Mouse (Mus musculus) MEL (cell line): ENCODE results near the gene Pdcd4. TPM values are rescaled to one million over a fixed set of nuclear protein-coding genes. Genes with fewer than 3 reads are reported as not detected.
A peak's percentile ranks its signal among the peaks of the same experiment; 100 is the strongest.

Experiments used
- DNase-seq: peaks from one replicate; pipeline ENCODE4 v3.0.0; 2011; ENCODE audit warnings: low read depth, low spot score
- H3K27ac ChIP-seq: 2 replicates; pipeline ENCODE4 v1.5.1; 2012; ENCODE audit warnings: low read depth, mild to moderate bottlenecking, control low read depth, low read length, moderate library complexity; ENCODE audit not compliant: control insufficient read depth
- H3K27me3 ChIP-seq, 2 experiments: fragments of 150-350 bp in 1 of 2; sonication (generic) in 1 of 2; 2 replicates each; pipeline ENCODE4 v1.6.1; 2012; ENCODE audit warnings: low read length in 2 of 2, mild to moderate bottlenecking in 2 of 2, improper control_type of control experiment in 1 of 2, moderate library complexity in 1 of 2; ENCODE audit not compliant: insufficient read depth in 2 of 2, control insufficient read depth in 1 of 2
- H3K36me3 ChIP-seq, 2 experiments: 2 replicates each; pipeline ENCODE4 v1.6.1; 2012 to 2014; ENCODE audit warnings: low read length in 2 of 2, improper control_type of control experiment in 1 of 2, inconsistent platforms in 1 of 2, mild to moderate bottlenecking in 1 of 2; ENCODE audit not compliant: insufficient read depth in 2 of 2, control insufficient read depth in 1 of 2
- H3K4me1 ChIP-seq, 2 experiments: fragments of 150-350 bp in 1 of 2; sonication (generic) in 1 of 2; 2 replicates each; pipeline ENCODE4 v1.6.1; 2012; ENCODE audit warnings: low read length in 2 of 2, improper control_type of control experiment in 1 of 2, mild to moderate bottlenecking in 1 of 2; ENCODE audit not compliant: insufficient read depth in 2 of 2, control insufficient read depth in 1 of 2
- H3K4me3 ChIP-seq, 2 experiments: fragments of 150-350 bp in 1 of 2; sonication (generic) in 1 of 2; 2 replicates each; pipeline ENCODE4 v1.5.1; 2012; ENCODE audit warnings: low read depth in 2 of 2, low read length in 2 of 2, mild to moderate bottlenecking in 2 of 2, moderate library complexity in 2 of 2, control low read depth in 1 of 2, improper control_type of control experiment in 1 of 2; ENCODE audit not compliant: control insufficient read depth in 1 of 2, insufficient read depth in 1 of 2
- H3K79me2 ChIP-seq: 2 replicates; pipeline ENCODE4 v1.6.1; 2012; ENCODE audit warnings: mild to moderate bottlenecking, low read length, moderate library complexity; ENCODE audit not compliant: control insufficient read depth, poor library complexity, insufficient read depth
- H3K9ac ChIP-seq: 2 replicates; pipeline ENCODE4 v1.6.1; 2012; ENCODE audit warnings: low read depth, mild to moderate bottlenecking, control low read depth, low read length, moderate library complexity; ENCODE audit not compliant: control insufficient read depth, poor library complexity, severe bottlenecking
- H3K9me3 ChIP-seq: fragments of 150-350 bp; sonication (generic); replicated peaks from 2 replicates; pipeline ENCODE4 v1.6.1; 2012; ENCODE audit warnings: mild to moderate bottlenecking, low read length, improper control_type of control experiment, moderate library complexity; ENCODE audit not compliant: insufficient read depth
- BHLHE40 ChIP-seq: IDR thresholded peaks from 2 replicates; pipeline ENCODE4 v1.6.1; 2012; ENCODE audit warnings: low read depth, mild to moderate bottlenecking, inconsistent platforms, low read length, improper control_type of control experiment, borderline replicate concordance
- CHD1 ChIP-seq: IDR thresholded peaks from 2 replicates; pipeline ENCODE4 v1.6.1; 2012; ENCODE audit warnings: low read depth, mild to moderate bottlenecking, inconsistent platforms, low read length, improper control_type of control experiment
- CTCF ChIP-seq, 3 experiments: IDR thresholded peaks in 2 of 3; conservative IDR thresholded peaks in 1 of 3; 2 replicates each; pipeline ENCODE4 v1.5.1; 2011 to 2012; ENCODE audit warnings: low read length in 3 of 3, low read depth in 2 of 3, mild to moderate bottlenecking in 2 of 3, improper control_type of control experiment in 1 of 3, inconsistent platforms in 1 of 3, mixed read lengths in 1 of 3, moderate library complexity in 1 of 3; ENCODE audit not compliant: control insufficient read depth in 1 of 3, insufficient read depth in 1 of 3, poor library complexity in 1 of 3, severe bottlenecking in 1 of 3
- ELF1 ChIP-seq: IDR thresholded peaks from 2 replicates; pipeline ENCODE4 v1.6.1; 2014; ENCODE audit warnings: low read depth, mild to moderate bottlenecking, inconsistent platforms, low read length, improper control_type of control experiment, moderate library complexity
- EP300 ChIP-seq, 2 experiments: IDR thresholded peaks; 2 replicates each; pipeline ENCODE4 v1.6.1; 2011; ENCODE audit warnings: improper control_type of control experiment in 2 of 2, low read length in 2 of 2, low read depth in 1 of 2, mild to moderate bottlenecking in 1 of 2
- ETS1 ChIP-seq: IDR thresholded peaks from 2 replicates; pipeline ENCODE4 v1.6.1; 2012; ENCODE audit warnings: low read depth, mild to moderate bottlenecking, inconsistent platforms, low read length, improper control_type of control experiment, moderate library complexity
- GATA1 ChIP-seq: IDR thresholded peaks from 2 replicates; pipeline ENCODE4 v1.6.1; 2011; ENCODE audit warnings: low read depth, low read length, improper control_type of control experiment
- JUND ChIP-seq: IDR thresholded peaks from 2 replicates; pipeline ENCODE4 v1.6.1; 2011; ENCODE audit warnings: low read depth, mild to moderate bottlenecking, improper control_type of control experiment, low read length
- MEF2A ChIP-seq: IDR thresholded peaks from 2 replicates; pipeline ENCODE4 v1.6.1; 2014; ENCODE audit warnings: low read depth, mild to moderate bottlenecking, inconsistent platforms, low read length, improper control_type of control experiment; ENCODE audit not compliant: poor library complexity, insufficient replicate concordance, severe bottlenecking; ENCODE audit errors: extremely low read depth
- MYC ChIP-seq: IDR thresholded peaks from 2 replicates; pipeline ENCODE4 v1.6.1; 2011; ENCODE audit warnings: low read depth, mild to moderate bottlenecking, low read length, improper control_type of control experiment, moderate library complexity
- NRF1 ChIP-seq: IDR thresholded peaks from 2 replicates; pipeline ENCODE4 v1.6.1; 2014; ENCODE audit warnings: low read depth, mild to moderate bottlenecking, inconsistent platforms, low read length, improper control_type of control experiment, moderate library complexity; ENCODE audit not compliant: poor library complexity, insufficient read depth, severe bottlenecking
- RAD21 ChIP-seq: IDR thresholded peaks from 2 replicates; pipeline ENCODE4 v1.6.1; 2011; ENCODE audit warnings: mild to moderate bottlenecking, low read depth, low read length, improper control_type of control experiment
- RCOR1 ChIP-seq: IDR thresholded peaks from 2 replicates; pipeline ENCODE4 v1.6.1; 2012; ENCODE audit warnings: low read depth, mild to moderate bottlenecking, inconsistent platforms, low read length, improper control_type of control experiment
- TAL1 ChIP-seq: IDR thresholded peaks from 2 replicates; pipeline ENCODE4 v1.6.1; 2012; ENCODE audit warnings: mild to moderate bottlenecking, inconsistent platforms, low read length, moderate library complexity, mixed read lengths
- TCF12 ChIP-seq: IDR thresholded peaks from 2 replicates; pipeline ENCODE4 v1.6.1; 2014; ENCODE audit warnings: low read depth, mild to moderate bottlenecking, inconsistent platforms, low read length, improper control_type of control experiment, moderate library complexity
- UBTF ChIP-seq: IDR thresholded peaks from 2 replicates; pipeline ENCODE4 v1.6.1; 2012; ENCODE audit warnings: low read depth, mild to moderate bottlenecking, inconsistent platforms, low read length, improper control_type of control experiment, moderate library complexity, borderline replicate concordance; ENCODE audit not compliant: insufficient read depth
- USF1 ChIP-seq: IDR thresholded peaks from 2 replicates; pipeline ENCODE4 v1.6.1; 2014; ENCODE audit warnings: low read depth, mild to moderate bottlenecking, inconsistent platforms, low read length, improper control_type of control experiment, moderate library complexity
- ZKSCAN1 ChIP-seq: IDR thresholded peaks from 2 replicates; pipeline ENCODE4 v1.6.1; 2012; ENCODE audit warnings: low read depth, mild to moderate bottlenecking, inconsistent platforms, low read length, improper control_type of control experiment, moderate library complexity
- ZMIZ1 ChIP-seq: IDR thresholded peaks from 2 replicates; pipeline ENCODE4 v1.6.1; 2012; ENCODE audit warnings: low read depth, mild to moderate bottlenecking, inconsistent platforms, low read length, improper control_type of control experiment, moderate library complexity
- polyA plus RNA-seq, 2 experiments: library from polyadenylated mRNA; stranded (reverse) in 1 of 2; unstranded in 1 of 2; fragments of >175 nt in 1 of 2; fragments of >200 nt in 1 of 2; gene quantifications; 2 replicates each; pipeline versions ENCODE4 v1.2.1 to v1.2.4; 2012; ENCODE audit warnings: low replicate concordance in 2 of 2, low read depth in 1 of 2; ENCODE audit not compliant: insufficient read length in 2 of 2, insufficient read depth in 1 of 2, missing spikeins in 1 of 2
- total RNA-seq: library from RNA; depleted of rRNA; stranded (reverse); fragments of 300-350 nt; gene quantifications from 2 replicates; pipeline ENCODE4 v1.2.3, GENCODE M21; 2012

Pdcd4 gene
- total and polyA plus RNA-seq, 3 experiments = 30.0 to 37.6 TPM; not detected in 1

- no peak overlapping the region for H3K4me3 ChIP-seq
- TF ChIP-seq ZMIZ1 = no peak
- peak; percentile 65 for TF ChIP-seq ETS1
- no peak for TF ChIP-seq BHLHE40
- TF ChIP-seq TCF12 = peak; percentile 83
- no peak for TF ChIP-seq RCOR1
- TF ChIP-seq GATA1 = 0 out of 2 replicates have a peak, but pooled peaks have one; percentile 31
- TF ChIP-seq TAL1 = peak; percentile 49
- TF ChIP-seq EP300 (IDR thresholded peaks at IDR 0.05; ENCODE audit: low read depth in 1 of 2, low read length in 2 of 2) = peak in 1 of 2 experiments; percentile 49; a peak in 1 of 4 replicates
- DNase-seq = peak; percentile 44
- no peaks in the 10 kb centered on the region for H3K9me3 ChIP-seq
- H3K79me2 ChIP-seq = no peaks in the 10 kb centered on the region
- H3K4me1 ChIP-seq = peaks cover 47 to 62% of the 10 kb centered on the region in 2 experiments
- no peak overlapping the region; the same call in 1 of the 2 replicates for H3K9ac ChIP-seq
- H3K27ac ChIP-seq = peak overlapping the region; percentile 38; the same call in 1 of the 2 replicates
- H3K27me3 ChIP-seq = no peaks in the 10 kb centered on the region
- H3K36me3 ChIP-seq = peaks cover 0 to 59% of the 10 kb centered on the region in 2 experiments; a peak in 2 of 4 replicates
Measured at GRCm38 (mm10) chr19:53887822-53888221, 4.2 kb upstream of the Pdcd4 start.

DNA sequence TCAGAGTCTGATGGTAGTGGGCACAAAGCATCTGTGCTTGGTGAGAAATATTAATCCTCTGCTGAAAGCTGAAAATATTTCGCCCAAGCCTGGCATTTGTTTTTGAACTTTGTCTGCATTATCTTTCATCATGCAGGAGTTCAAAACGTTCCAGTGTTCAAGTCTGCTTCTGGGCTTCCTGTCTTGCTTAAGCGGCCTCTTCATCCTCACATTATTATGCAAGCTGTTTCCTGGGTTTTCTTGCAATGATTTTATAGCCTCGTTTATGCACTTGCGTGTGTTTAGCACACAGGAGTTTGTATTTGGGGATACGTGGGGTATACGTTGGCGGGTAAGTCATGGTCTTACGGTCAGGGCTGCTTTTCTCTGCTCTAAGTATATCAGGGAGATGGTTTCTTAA is 3.7 kb upstream of the Pdcd4 start:
- DNase-seq = peak; percentile 48
- Histone ChIP-seq H3K79me2 (no peaks in the 10 kb centered on the region), H3K36me3 (peaks cover 0 to 64% of the 10 kb centered on the region in 2 experiments; a peak in 2 of 4 replicates), H3K4me3 (no peak overlapping the region), H3K9ac (no peak overlapping the region), H3K27ac (peak overlapping the region; percentile 38; the same call in 1 of the 2 replicates), H3K27me3 (no peaks in the 10 kb centered on the region), H3K9me3 (no peaks in the 10 kb centered on the region), H3K4me1 (peaks cover 49 to 67% of the 10 kb centered on the region in 2 experiments)
- TF ChIP-seq RAD21 (no peak), MYC (0 out of 2 replicates have a peak, but pooled peaks have one; percentile 29), NRF1 (no peak), CTCF (IDR thresholded peaks at IDR 0.05 in 2 of 3, conservative IDR thresholded peaks at IDR 0.05 in 1 of 3; ENCODE audit: control insufficient read depth in 1 of 3, insufficient read depth in 1 of 3, low read depth in 2 of 3, low read length in 3 of 3, poor library complexity in 1 of 3, severe bottlenecking in 1 of 3) (no peak), TAL1 (no peak), CHD1 (no peak), JUND (peak; percentile 17; the same call in 1 of the 2 replicates), EP300 (IDR thresholded peaks at IDR 0.05; ENCODE audit: low read depth in 1 of 2, low read length in 2 of 2) (peak in 1 of 2 experiments; percentile 9; a peak in 2 of 4 replicates), UBTF (no peak), GATA1 (no peak), ELF1 (no peak), ZKSCAN1 (no peak), USF1 (no peak), MEF2A (no peak), ETS1 (no peak)
